Mouse (Mus musculus): ENCODE measurements around the gene Ints6l.

DNA sequence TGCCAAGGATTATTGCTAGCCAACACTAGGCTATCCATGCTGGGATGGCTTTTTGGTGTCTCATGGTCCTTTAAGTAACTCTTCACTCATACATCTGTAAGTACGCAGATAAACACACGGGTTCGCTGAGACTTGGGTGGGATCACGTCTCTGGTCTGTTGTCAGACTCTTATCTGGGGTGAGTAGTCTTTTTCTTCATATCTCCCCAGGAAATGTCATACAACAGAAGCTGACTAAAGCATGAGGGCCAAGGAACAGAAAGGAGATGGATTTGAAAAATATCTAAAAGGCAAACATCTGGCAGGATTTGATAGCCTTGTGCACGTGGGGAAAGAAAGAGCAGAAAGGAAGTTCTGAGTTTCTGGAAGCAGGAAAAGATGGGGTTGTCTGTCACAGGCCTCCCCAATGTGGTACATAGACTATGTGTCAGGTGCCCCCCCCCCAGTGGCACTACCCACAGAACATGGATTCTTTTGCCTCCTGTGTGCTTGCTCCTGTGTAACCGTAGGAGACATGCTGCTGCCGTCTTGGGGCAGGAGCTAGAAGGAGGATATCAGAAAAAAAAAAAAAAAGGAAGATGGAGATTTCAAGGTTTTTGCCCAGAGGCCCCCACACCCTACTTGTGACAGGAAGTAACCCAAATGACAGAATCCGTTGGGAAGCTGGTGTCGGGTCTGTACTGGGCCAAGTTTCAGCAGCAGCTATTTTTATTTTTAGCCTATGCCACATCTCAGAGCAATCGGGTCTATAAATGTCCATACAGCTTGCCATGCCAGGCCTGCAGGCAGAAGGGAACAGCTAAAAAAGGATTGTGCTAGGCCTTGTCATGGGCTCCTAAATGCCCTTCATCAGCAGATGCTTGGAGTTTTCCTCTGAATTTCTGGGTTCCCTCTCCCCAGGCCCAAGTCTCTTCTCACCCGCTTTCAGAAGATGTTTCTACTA, 7.9 kb upstream of the Ints6l start:
- TF ChIP-seq EP300 (IDR thresholded peaks at IDR 0.05; ENCODE audit: insufficient read depth, low read depth, low read length) (no peak), POLR2A (IDR thresholded peaks at IDR 0.05; ENCODE audit: insufficient read depth, low read depth, low read length) (no peak), CTCF (IDR thresholded peaks at IDR 0.05) (no peak)

All from heart, adult 2 months (tissue).